Mouse (Mus musculus) mouse trophoblast stem cell (cell line): ENCODE measurements around the gene Slc4a1ap.

Experiments used
- in situ Hi-C, 2 experiments: fragments of 300-500 bp; cut with MseI, MboI; formaldehyde crosslinking; loops; 2 replicates in 1 of 2; 3 replicates in 1 of 2; pipeline ENCODE4 v1.15.1; 2025

The Slc4a1ap gene

DNA sequence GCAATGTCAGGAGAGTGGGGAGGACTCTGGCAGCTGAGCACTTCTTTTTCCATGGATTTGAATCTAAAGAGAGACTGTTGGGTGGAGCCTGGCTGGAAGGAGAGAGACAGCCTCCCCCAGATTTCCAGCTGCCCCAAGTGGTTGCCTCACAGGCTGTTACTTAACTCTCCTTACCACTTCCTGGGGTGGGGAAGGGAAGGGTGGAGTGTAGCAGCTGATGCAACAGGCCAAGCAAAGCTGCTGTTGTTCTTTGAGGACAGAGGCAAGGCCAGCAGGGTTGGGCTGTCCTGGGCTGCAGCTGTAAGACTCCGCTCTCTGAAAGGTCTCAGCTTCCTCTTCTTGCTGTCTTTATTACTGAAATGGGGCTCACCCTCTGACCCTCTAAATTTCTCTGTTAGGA, 75.6 kb downstream of the Slc4a1ap start:
- in situ Hi-C loops, result no loop called here

DNA sequence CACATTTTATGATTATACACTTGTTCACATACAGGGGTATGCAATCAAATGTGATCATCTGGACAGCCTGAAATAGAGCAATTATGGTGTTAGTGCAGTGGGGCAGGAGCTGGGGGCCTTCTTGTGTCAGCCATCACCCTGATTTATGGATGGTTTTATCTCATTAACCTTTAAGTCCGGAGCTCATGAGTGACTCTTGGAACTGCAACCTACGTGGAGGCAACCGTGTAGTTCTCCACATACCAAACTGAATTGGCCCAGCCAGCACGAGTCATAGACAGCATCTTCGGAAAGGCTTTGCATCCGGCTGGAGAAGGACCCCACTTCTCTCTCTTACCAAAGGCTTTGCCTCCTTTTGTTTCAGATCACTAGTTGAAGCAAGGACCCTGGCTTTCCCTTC, 77.0 kb downstream of the Slc4a1ap start:
- in situ Hi-C loops, result no loop called here

DNA sequence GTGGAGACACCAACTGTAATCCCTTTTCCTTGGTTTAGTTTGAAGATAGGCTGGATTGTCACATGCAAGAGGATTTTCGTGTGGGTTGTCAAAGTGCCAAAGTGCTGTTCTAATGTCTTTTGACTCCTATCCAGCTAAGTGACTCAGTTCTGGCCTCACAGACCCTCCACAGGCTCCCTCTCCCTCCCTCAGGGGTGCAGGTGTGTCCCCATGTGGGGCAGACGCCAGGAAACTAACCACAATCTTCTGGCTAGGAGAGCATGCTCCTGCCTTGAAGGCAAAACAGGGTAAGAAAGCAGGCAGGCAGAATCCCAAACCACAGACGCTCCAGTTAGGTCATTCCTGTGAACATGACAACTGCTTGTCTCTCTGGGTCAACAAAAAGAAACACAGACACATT, 79.4 kb downstream of the Slc4a1ap start:
- in situ Hi-C loops, result no loop called here
